Comparison of ENCODE assay signal across 9 mouse cellular contexts in genomic region chr1:19241316-19241715, GRCm38 (mm10). TPM values are rescaled to one million over a fixed set of nuclear protein-coding genes. Genes with fewer than 3 reads are reported as not detected.
DNase-seq lines count a peak whose midpoint lies in the region; ATAC-seq lines count a peak whose summit lies in the region.
"Had no signal": no experiment of that assay in that cellular context is flagged by ENCODE, and none has a peak within 500 bp of the region (broad histone marks: within the 10 kb centered on the region; RNA-seq: fewer than 3 reads in every experiment).

No protein-coding gene starts in this region.

- H3K9ac ChIP-seq in hindbrain, embryonic 16.5 days (ENCODE audit: low read depth, low read length), result no peak overlapping the region
- no peak overlapping the region for H3K9ac ChIP-seq in midbrain, embryonic 13.5 days (replicated peaks)

- 0% methylated on average over 19 of the region's 20 CpGs for WGBS in heart, embryonic 10.5 days
- under 1% methylated on average over 18 of the region's 20 CpGs for WGBS in hindbrain, embryonic 16.5 days
- WGBS in midbrain, embryonic 13.5 days, result 0% methylated on average over 20 of the region's 20 CpGs

- ATAC-seq in hindbrain, embryonic 16.5 days, result peak; percentile 41; the same call in 1 of the 2 replicates
- ATAC-seq in midbrain, embryonic 13.5 days, result peak; percentile 48; the same call in 1 of the 2 replicates
- no peak for ATAC-seq in cerebellum, adult (ENCODE audit: insufficient number of reproducible peaks, low FRiP score, low TSS enrichment)

- peak overlapping the region; percentile 41 for H3K4me3 ChIP-seq in heart, embryonic 10.5 days
- H3K4me3 ChIP-seq in hindbrain, embryonic 16.5 days (ENCODE audit: low read length), result peak overlapping the region; percentile 23
- peak overlapping the region; percentile 8; the same call in 1 of the 2 replicates for H3K4me3 ChIP-seq in midbrain, embryonic 13.5 days (replicated peaks)

- peaks cover 84% of the 10 kb centered on the region for H3K27me3 ChIP-seq in heart, embryonic 10.5 days (ENCODE audit: insufficient read depth, poor library complexity, severe bottlenecking)
- H3K27me3 ChIP-seq in hindbrain, embryonic 16.5 days (replicated peaks; ENCODE audit: control insufficient read depth, insufficient read depth, low read length), result peaks cover 46% of the 10 kb centered on the region
- H3K27me3 ChIP-seq in midbrain, embryonic 13.5 days, result peaks cover 86% of the 10 kb centered on the region

- no peak for DNase-seq in heart, embryonic 10.5 days (ENCODE audit: low spot score)
- no peak for DNase-seq in heart, postnatal 10 days
- peak; percentile 25 for DNase-seq in brain, adult 2 months (ENCODE audit: low read depth, low spot score)
- DNase-seq in cerebellum, postnatal 25 days, result no peak
- no peak for DNase-seq in layer of hippocampus, adult 8-10 months (ENCODE audit: low spot score in 2 of 2)

- no peak overlapping the region for H3K27ac ChIP-seq in heart, embryonic 10.5 days
- no peak overlapping the region for H3K27ac ChIP-seq in hindbrain, embryonic 16.5 days (ENCODE audit: low read depth, low read length)
- peak overlapping the region; percentile 51; the same call in 1 of the 2 replicates for H3K27ac ChIP-seq in midbrain, embryonic 13.5 days

- 0 out of 2 replicates have a peak, but pooled peaks cover 5% of the 10 kb centered on the region for H3K4me1 ChIP-seq in heart, embryonic 10.5 days
- H3K4me1 ChIP-seq in hindbrain, embryonic 16.5 days (ENCODE audit: control insufficient read depth, insufficient read depth, low read depth, low read length), result no peaks in the 10 kb centered on the region; the same call in 1 of the 2 replicates
- H3K4me1 ChIP-seq in midbrain, embryonic 13.5 days (replicated peaks), result peaks cover 31% of the 10 kb centered on the region

- intact Hi-C loops in heart, postnatal 10 days (cut with DNase I), result no loop called here

- no peaks in the 10 kb centered on the region for H3K9me3 ChIP-seq in heart, embryonic 10.5 days
- no peaks in the 10 kb centered on the region for H3K9me3 ChIP-seq in hindbrain, embryonic 16.5 days (ENCODE audit: control insufficient read depth, low read length)
- H3K9me3 ChIP-seq in midbrain, embryonic 13.5 days, result no peaks in the 10 kb centered on the region

- H3K36me3 ChIP-seq in heart, embryonic 10.5 days, result no peaks in the 10 kb centered on the region
- H3K36me3 ChIP-seq in hindbrain, embryonic 16.5 days (ENCODE audit: control insufficient read depth, insufficient read depth, low read length), result no peaks in the 10 kb centered on the region
- no peaks in the 10 kb centered on the region for H3K36me3 ChIP-seq in midbrain, embryonic 13.5 days

- H3K4me2 ChIP-seq in hindbrain, embryonic 16.5 days (ENCODE audit: low read length), result peak overlapping the region; percentile 42
- H3K4me2 ChIP-seq in midbrain, embryonic 13.5 days (replicated peaks), result peak overlapping the region; percentile 37

RNA-seq across cellular contexts. Expression of gene Tfap2b, which starts 32.6 kb away (rescaled TPM):
- polyA plus RNA-seq in heart, embryonic 10.5 days (2016; fragmentation: Nextera tagmentation; extraction: Ambion mirVana), result 0.52 and 2.7 TPM in 2 replicates
- total RNA-seq in heart, postnatal 10 days (2021), result not detected
- polyA plus RNA-seq in hindbrain, embryonic 16.5 days (2015; fragmentation: Nextera tagmentation; extraction: Ambion mirVana), result 40.1 and 64.0 TPM in 2 replicates
- polyA plus RNA-seq in midbrain, embryonic 13.5 days (2015; fragmentation: Nextera tagmentation; extraction: Ambion mirVana), result 256 and 296 TPM in 2 replicates
- total RNA-seq in layer of hippocampus, adult 8-10 months (2022), result under 1 TPM in 3 of 4 experiments, not detected in 1; 0.18 to 0.45 (median 0.20) TPM
- total RNA-seq: neutrophil, adult 5-6 weeks had no signal

Comparison
In these comparisons a context has a peak if more than half of its experiments do, and no peak if none do; other contexts are left out.
1. RNA of gene Tfap2b, which starts 32.6 kb away (polyA plus RNA-seq): 256 to 296 TPM in midbrain, embryonic 13.5 days and 40.1 to 64.0 TPM in hindbrain, embryonic 16.5 days; 0.52 to 2.7 TPM in heart, embryonic 10.5 days; every median in the first group is over 10 times any median in the second.
2. Peak in every context shown above with its lines, with median percentiles within 50 percentile points of each other: H3K4me3 ChIP-seq.